Mouse (Mus musculus): Measurements from ENCODE around the gene Map7d3. TPM values are rescaled to one million over a fixed set of nuclear protein-coding genes. Genes with fewer than 3 reads are reported as not detected.

The Map7d3 gene
- total RNA-seq (2023), result 1.0 TPM

DNA sequence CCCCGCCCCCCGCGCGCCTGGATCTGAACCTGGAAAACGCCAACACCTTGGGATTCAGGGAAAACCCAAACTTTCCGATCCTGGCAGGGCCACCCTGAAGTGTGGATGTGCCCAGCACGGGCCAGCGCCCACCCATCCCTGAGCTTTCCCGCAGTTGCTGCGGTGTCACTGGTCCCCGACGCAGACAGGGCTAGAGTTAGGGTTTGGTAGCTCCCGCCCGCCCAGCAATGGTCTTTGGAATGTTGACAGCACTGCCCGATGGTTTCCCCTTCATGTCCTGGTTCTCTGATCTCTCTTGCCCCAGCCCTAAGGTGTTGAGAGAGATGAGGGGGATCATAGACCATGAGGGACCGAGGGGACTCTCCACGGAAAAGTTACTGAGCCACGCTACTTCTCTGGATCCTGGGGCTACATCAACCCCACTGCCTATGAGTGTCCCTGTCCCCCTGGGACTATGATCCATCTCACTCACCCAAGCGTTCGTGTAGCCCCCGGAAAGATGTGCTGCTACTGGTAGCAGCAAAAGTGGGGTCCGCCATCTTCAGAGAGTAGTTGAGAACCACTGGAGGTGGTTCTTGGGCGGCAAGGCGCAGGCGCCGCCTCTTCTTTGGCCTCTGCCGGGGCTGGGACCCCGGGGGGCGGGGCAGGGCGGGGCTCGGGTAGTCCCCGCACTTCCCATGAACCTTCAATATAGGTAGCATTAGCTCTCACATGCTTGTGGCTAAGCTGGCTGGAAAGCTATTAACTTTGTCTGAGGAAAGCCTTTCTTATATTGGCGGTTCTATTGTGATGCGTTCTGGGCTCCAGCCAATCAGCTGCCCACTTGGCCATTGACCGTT is at the start of gene Map7d3:
Map7d3 (minus strand) TSS at position 562 of the 839 bp plus-strand sequence.

DNA sequence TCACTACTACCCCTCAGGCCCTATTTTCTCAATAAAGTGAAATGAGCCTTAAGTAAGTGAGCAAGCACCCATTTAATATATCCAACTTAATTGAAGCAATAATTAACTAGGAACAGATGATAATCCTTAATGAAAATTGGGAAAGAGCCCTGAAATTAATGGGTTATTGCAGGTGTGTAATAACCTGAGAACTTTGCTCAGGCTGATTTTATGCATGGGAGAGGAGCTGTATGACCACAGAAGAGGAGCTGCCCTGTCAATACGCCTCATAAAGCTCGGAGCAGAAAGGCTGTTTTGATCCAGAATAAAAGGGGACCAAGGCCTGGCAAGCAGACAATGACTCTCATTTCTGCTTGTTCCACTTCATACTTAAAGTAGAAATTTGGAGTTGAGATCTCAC is 47.7 kb upstream of the Map7d3 start, which contains the start of gene Adgrg4:
Adgrg4 (plus strand) TSS at position 301 of the 400 bp plus-strand sequence.

Other genes with a start within 250 kb of the Map7d3 start
- 9.9 TPM for gene Mmgt1, start 224.3 kb downstream of the Map7d3 start, total RNA-seq (2023)
- gene Slc9a6, start 212.6 kb downstream of the Map7d3 start, total RNA-seq (2023), result 8.4 TPM
- not detected for gene Fhl1, start 90.5 kb downstream of the Map7d3 start, total RNA-seq (2023)
- not detected for gene Adgrg4, start 47.8 kb upstream of the Map7d3 start, total RNA-seq (2023)
- not detected for gene Brs3, start 220.7 kb upstream of the Map7d3 start, total RNA-seq (2023)
- gene Htatsf1, start 231.3 kb upstream of the Map7d3 start, total RNA-seq (2023), result 45.1 TPM

Data from CD8-positive naive resting alpha-beta T cell, adult 57 days (primary cell).